Mouse (Mus musculus) adrenal gland, postnatal 25 days (tissue): ENCODE data around the gene Vps50. TPM values are rescaled to one million over a fixed set of nuclear protein-coding genes. Genes with fewer than 3 reads are reported as not detected.

Experiments
- total RNA-seq: library from RNA; stranded (reverse); gene quantifications from 2 replicates; pipeline ENCODE4 v1.2.3, GENCODE M21; 2021

Vps50 gene
- total RNA-seq, 1 experiment from 2014 or later, result 23.8 TPM

Other genes with a start within 250 kb of the Vps50 start
- 12.2 and 18.3 TPM in 2 replicates for gene Samd9l, start 98.8 kb upstream of the Vps50 start, total RNA-seq
- gene Hepacam2, start 84 bp upstream of the Vps50 start, total RNA-seq, result 0.15 TPM in 1 of 2 replicates, not detected in the other